9 mouse cellular contexts compared by ENCODE assay signal in genomic region chr11:76789252-76789651, GRCm38 (mm10). TPM values are rescaled to one million over a fixed set of nuclear protein-coding genes. Genes with fewer than 3 reads are reported as not detected.
DNase-seq lines count a peak whose midpoint lies in the region; ATAC-seq and TF ChIP-seq lines count a peak whose summit lies in the region.
"Had no signal": no experiment of that assay in that cellular context is flagged by ENCODE, and none has a peak within 500 bp of the region (broad histone marks: within the 10 kb centered on the region; RNA-seq: fewer than 3 reads in every experiment).

No protein-coding gene starts in this region.

- no peaks in the 10 kb centered on the region for H3K27me3 ChIP-seq in midbrain, embryonic 11.5 days (ENCODE audit: control insufficient read depth, insufficient read depth, low read length)
- H3K27me3 ChIP-seq in midbrain, embryonic 15.5 days (replicated peaks) = no peaks in the 10 kb centered on the region
- H3K27me3 ChIP-seq in MEL (ENCODE audit: control insufficient read depth in 1 of 2, insufficient read depth in 2 of 2, low read length in 2 of 2) = no peaks in the 10 kb centered on the region
- no peaks in the 10 kb centered on the region for H3K27me3 ChIP-seq in embryonic facial prominence, embryonic 14.5 days (replicated peaks; ENCODE audit: control insufficient read depth, insufficient read depth, low read length)

- TF ChIP-seq EP300 in MEL (IDR thresholded peaks at IDR 0.05; ENCODE audit: low read depth in 1 of 2, low read length in 2 of 2) = no peak

- H3K79me2 ChIP-seq in MEL (ENCODE audit: control insufficient read depth, insufficient read depth, low read length, poor library complexity) = no peaks in the 10 kb centered on the region

- DNase-seq in midbrain, embryonic 11.5 days (ENCODE audit: low spot score, missing footprints) = peak; percentile 86
- DNase-seq in MEL (ENCODE audit: low read depth, low spot score) = peak; percentile 83
- peak; percentile 37 to 52 for DNase-seq in adrenal gland, postnatal 36 days
- peak; percentile 74 for DNase-seq in embryonic facial prominence, embryonic 14.5 days (ENCODE audit: low spot score)
- DNase-seq in kidney, postnatal 4 days = peak; percentile 60 to 70
- peak; percentile 73 for DNase-seq in mesoderm, embryonic 11.5 days (ENCODE audit: low read depth, low spot score)
- DNase-seq in urinary bladder, adult 2 months (ENCODE audit: low spot score) = no peak

- peak; percentile 91 for TF ChIP-seq RAD21 in MEL (IDR thresholded peaks at IDR 0.05; ENCODE audit: low read depth, low read length)

- 97% methylated on average over 1 of the region's 1 CpGs for WGBS in midbrain, embryonic 11.5 days
- 93% methylated on average over 1 of the region's 1 CpGs for WGBS in midbrain, embryonic 15.5 days
- 88% methylated on average over 1 of the region's 1 CpGs for WGBS in embryonic facial prominence, embryonic 14.5 days

- no peak overlapping the region for H3K9ac ChIP-seq in midbrain, embryonic 11.5 days (ENCODE audit: low read length)
- no peak overlapping the region for H3K9ac ChIP-seq in midbrain, embryonic 15.5 days
- H3K9ac ChIP-seq in MEL (ENCODE audit: control insufficient read depth, low read depth, low read length, poor library complexity, severe bottlenecking) = no peak overlapping the region
- no peak overlapping the region for H3K9ac ChIP-seq in embryonic facial prominence, embryonic 14.5 days (ENCODE audit: low read depth, low read length)

- TF ChIP-seq POLR2A in MEL (IDR thresholded peaks at IDR 0.05; ENCODE audit: control insufficient read depth in 1 of 2, insufficient read depth in 1 of 2, low read depth in 1 of 2, low read length in 2 of 2, poor library complexity in 1 of 2) = no peak

- H3K4me3 ChIP-seq in midbrain, embryonic 11.5 days (ENCODE audit: low read depth, low read length) = no peak overlapping the region
- H3K4me3 ChIP-seq in midbrain, embryonic 15.5 days = no peak overlapping the region
- no peak overlapping the region for H3K4me3 ChIP-seq in MEL (ENCODE audit: control insufficient read depth in 1 of 2, insufficient read depth in 1 of 2, low read depth in 2 of 2, low read length in 2 of 2)
- no peak overlapping the region for H3K4me3 ChIP-seq in embryonic facial prominence, embryonic 14.5 days (ENCODE audit: low read depth, low read length)
- H3K4me3 ChIP-seq: myocyte had no signal

- no peak overlapping the region for H3K27ac ChIP-seq in midbrain, embryonic 11.5 days (ENCODE audit: low read depth, low read length)
- no peak overlapping the region for H3K27ac ChIP-seq in midbrain, embryonic 15.5 days
- no peak overlapping the region for H3K27ac ChIP-seq in MEL (ENCODE audit: control insufficient read depth, low read depth, low read length)
- no peak overlapping the region for H3K27ac ChIP-seq in embryonic facial prominence, embryonic 14.5 days (replicated peaks; ENCODE audit: low read depth, low read length)

- H3K4me1 ChIP-seq in midbrain, embryonic 11.5 days (ENCODE audit: control insufficient read depth, insufficient read depth, low read length) = no peaks in the 10 kb centered on the region
- H3K4me1 ChIP-seq in midbrain, embryonic 15.5 days = no peaks in the 10 kb centered on the region
- H3K4me1 ChIP-seq in MEL (ENCODE audit: control insufficient read depth in 1 of 2, insufficient read depth in 2 of 2, low read length in 2 of 2) = no peaks in the 10 kb centered on the region
- no peaks in the 10 kb centered on the region for H3K4me1 ChIP-seq in embryonic facial prominence, embryonic 14.5 days (ENCODE audit: control insufficient read depth, insufficient read depth, low read length)

- no peak for ATAC-seq in midbrain, embryonic 11.5 days (ENCODE audit: low FRiP score)
- no peak for ATAC-seq in midbrain, embryonic 15.5 days (replicated peaks)
- no peak for ATAC-seq in embryonic facial prominence, embryonic 14.5 days (ENCODE audit: low read depth)

- peak; percentile 61 to 96 (median 84) for TF ChIP-seq CTCF in MEL (IDR thresholded peaks at IDR 0.05 in 2 of 3, conservative IDR thresholded peaks at IDR 0.05 in 1 of 3; ENCODE audit: control insufficient read depth in 1 of 3, insufficient read depth in 1 of 3, low read depth in 2 of 3, low read length in 3 of 3, poor library complexity in 1 of 3, severe bottlenecking in 1 of 3)

- no peaks in the 10 kb centered on the region for H3K9me3 ChIP-seq in midbrain, embryonic 11.5 days (ENCODE audit: control insufficient read depth, low read length)
- no peaks in the 10 kb centered on the region for H3K9me3 ChIP-seq in midbrain, embryonic 15.5 days
- H3K9me3 ChIP-seq in MEL (replicated peaks; ENCODE audit: insufficient read depth, low read length) = no peaks in the 10 kb centered on the region
- no peaks in the 10 kb centered on the region for H3K9me3 ChIP-seq in embryonic facial prominence, embryonic 14.5 days (ENCODE audit: control insufficient read depth, low read length)

- H3K4me2 ChIP-seq in midbrain, embryonic 11.5 days = no peak overlapping the region
- no peak overlapping the region for H3K4me2 ChIP-seq in midbrain, embryonic 15.5 days
- H3K4me2 ChIP-seq in embryonic facial prominence, embryonic 14.5 days (ENCODE audit: low read depth, low read length) = no peak overlapping the region

- no peaks in the 10 kb centered on the region for H3K36me3 ChIP-seq in midbrain, embryonic 11.5 days (ENCODE audit: control insufficient read depth, insufficient read depth, low read length)
- H3K36me3 ChIP-seq in midbrain, embryonic 15.5 days (replicated peaks) = peaks cover 26% of the 10 kb centered on the region
- H3K36me3 ChIP-seq in MEL (ENCODE audit: control insufficient read depth in 1 of 2, insufficient read depth in 2 of 2, low read length in 2 of 2) = peaks cover 0 to 2% of the 10 kb centered on the region in 2 experiments; a peak in 1 of 4 replicates
- H3K36me3 ChIP-seq in embryonic facial prominence, embryonic 14.5 days (ENCODE audit: control insufficient read depth, insufficient read depth, low read length) = peaks cover 62% of the 10 kb centered on the region

TF ChIP-seq in MEL, 35 proteins besides CTCF, POLR2A, EP300 and RAD21:
- TF ChIP-seq ZMIZ1 (IDR thresholded peaks at IDR 0.05; ENCODE audit: low read depth, low read length) (no peak), CHD1 (IDR thresholded peaks at IDR 0.05; ENCODE audit: low read depth, low read length) (no peak), HCFC1 (IDR thresholded peaks at IDR 0.05; ENCODE audit: low read depth, low read length) (no peak), MEF2A (IDR thresholded peaks at IDR 0.05; ENCODE audit: extremely low read depth, insufficient replicate concordance, low read depth, low read length, poor library complexity, severe bottlenecking) (no peak), POLR2AphosphoS5 (IDR thresholded peaks at IDR 0.05; ENCODE audit: borderline replicate concordance, low read depth, low read length) (no peak), NELFE (IDR thresholded peaks at IDR 0.05; ENCODE audit: low read depth, low read length) (no peak), ZC3H11A (IDR thresholded peaks at IDR 0.05; ENCODE audit: low read depth, low read length) (peak; percentile 79), E2F4 (IDR thresholded peaks at IDR 0.05; ENCODE audit: borderline replicate concordance, low read depth, low read length) (no peak), USF2 (IDR thresholded peaks at IDR 0.05; ENCODE audit: borderline replicate concordance in 1 of 2, insufficient read depth in 1 of 2, low read depth in 1 of 2, low read length in 2 of 2) (no peak), ELF1 (IDR thresholded peaks at IDR 0.05; ENCODE audit: low read depth, low read length) (no peak), SMC3 (IDR thresholded peaks at IDR 0.05; ENCODE audit: low read depth, low read length) (peak; percentile 92), MYC (IDR thresholded peaks at IDR 0.05; ENCODE audit: low read depth, low read length) (peak; percentile 51; the same call in 1 of the 2 replicates), TAL1 (IDR thresholded peaks at IDR 0.05; ENCODE audit: low read length) (no peak), ZNF384 (IDR thresholded peaks at IDR 0.05; ENCODE audit: low read depth, low read length) (no peak), RCOR1 (IDR thresholded peaks at IDR 0.05; ENCODE audit: low read depth, low read length) (no peak), USF1 (IDR thresholded peaks at IDR 0.05; ENCODE audit: low read depth, low read length) (no peak)

RNA-seq across cellular contexts. Expression of gene Gosr1, which starts 25.9 kb away (rescaled TPM):
- polyA plus RNA-seq in midbrain, embryonic 11.5 days (2014; fragmentation: Nextera tagmentation; extraction: Ambion mirVana) = 29.1 and 29.3 TPM in 2 replicates
- polyA plus RNA-seq in midbrain, embryonic 15.5 days (2015; fragmentation: Nextera tagmentation; extraction: Ambion mirVana) = 24.5 and 25.4 TPM in 2 replicates
- 18.3 and 23.1 TPM in 2 replicates for total RNA-seq in MEL (2012; rRNA removed)
- 10 to 100 TPM in 1 of 2 experiments, not detected in 1; 25.8 TPM for polyA plus RNA-seq in MEL (2012; ENCODE audit: insufficient read depth in 1 of 2, insufficient read length in 2 of 2, low read depth in 1 of 2, low replicate concordance in 2 of 2, missing spikeins in 1 of 2)
- total RNA-seq in adrenal gland, postnatal 36 days (2021) = 10 to 100 TPM; 73.2 to 84.2 TPM
- 36.1 and 39.6 TPM in 2 replicates for polyA plus RNA-seq in embryonic facial prominence, embryonic 14.5 days (2014; fragmentation: Nextera tagmentation; extraction: Ambion mirVana)
- polyA plus RNA-seq in urinary bladder, adult 2 months (2012; rRNA removed) = 22.4 and 24.0 TPM in 2 replicates

RNA-seq across cellular contexts. Expression of gene Cpd, which starts 57.6 kb away (rescaled TPM):
- polyA plus RNA-seq in midbrain, embryonic 11.5 days (2014; fragmentation: Nextera tagmentation; extraction: Ambion mirVana) = 14.4 and 16.5 TPM in 2 replicates
- 5.3 and 5.4 TPM in 2 replicates for polyA plus RNA-seq in midbrain, embryonic 15.5 days (2015; fragmentation: Nextera tagmentation; extraction: Ambion mirVana)
- total RNA-seq in MEL (2012; rRNA removed) = 9.1 and 14.6 TPM in 2 replicates
- 1 to 10 TPM in 1 of 2 experiments, not detected in 1; 7.5 TPM for polyA plus RNA-seq in MEL (2012; ENCODE audit: insufficient read depth in 1 of 2, insufficient read length in 2 of 2, low read depth in 1 of 2, low replicate concordance in 2 of 2, missing spikeins in 1 of 2)
- total RNA-seq in adrenal gland, postnatal 36 days (2021) = 10 to 100 TPM; 42.1 to 47.6 TPM
- 22.7 and 23.2 TPM in 2 replicates for polyA plus RNA-seq in embryonic facial prominence, embryonic 14.5 days (2014; fragmentation: Nextera tagmentation; extraction: Ambion mirVana)
- polyA plus RNA-seq in urinary bladder, adult 2 months (2012; rRNA removed) = 36.3 and 41.4 TPM in 2 replicates
